Mouse (Mus musculus) thymus, postnatal 25 days (tissue): Measurements from ENCODE around the gene Ung.

Experiments used
- DNase-seq: peaks from one replicate; pipeline ENCODE4 v3.0.0; 2022

The Ung gene

GRCm38 (mm10) chr5:114130211-114130605 lies at the start of gene Ung:
Gene Ung, plus strand, starts transcription at chr5:114130386.
- peak; percentile 81 for DNase-seq

- DNase-seq: no peak
These were observed 44.7 kb upstream of the Ung start for GRCm38 (mm10) chr5:114085501-114085900.

- no peak for DNase-seq
These were observed 42.2 kb upstream of the Ung start for GRCm38 (mm10) chr5:114087875-114088480.

- DNase-seq: no peak
These were observed 39.7 kb upstream of the Ung start for GRCm38 (mm10) chr5:114090421-114091013.

GRCm38 (mm10) chr5:114091057-114091807 lies 39.0 kb upstream of the Ung start, which contains the start of gene Svop:
Gene Svop, minus strand, starts transcription at chr5:114091570.
- DNase-seq: peak; percentile 42

GRCm38 (mm10) chr5:114099709-114100389 lies 30.3 kb upstream of the Ung start:
- peak; percentile 95 for DNase-seq

GRCm38 (mm10) chr5:114100390-114101099 lies 29.6 kb upstream of the Ung start:
- no peak for DNase-seq

GRCm38 (mm10) chr5:114101873-114102272 lies 28.3 kb upstream of the Ung start:
- no peak for DNase-seq

GRCm38 (mm10) chr5:114102807-114103206 lies 27.4 kb upstream of the Ung start:
- no peak for DNase-seq

- no peak for DNase-seq
These were observed 23.7 kb upstream of the Ung start for GRCm38 (mm10) chr5:114106391-114106935.

- no peak for DNase-seq
These were observed 16.9 kb upstream of the Ung start for GRCm38 (mm10) chr5:114113334-114113733.

GRCm38 (mm10) chr5:114115030-114115429 lies 15.2 kb upstream of the Ung start:
- DNase-seq: no peak

- DNase-seq: no peak
These were observed 13.6 kb upstream of the Ung start for GRCm38 (mm10) chr5:114116586-114116985.

- DNase-seq: no peak
These were observed 10.4 kb upstream of the Ung start for GRCm38 (mm10) chr5:114119806-114120205.

GRCm38 (mm10) chr5:114126008-114126407 lies 4.2 kb upstream of the Ung start:
- DNase-seq: no peak

- DNase-seq: no peak
These were observed 3.5 kb upstream of the Ung start for GRCm38 (mm10) chr5:114126499-114127244.

- DNase-seq: peak; percentile 90
These were observed 2.5 kb upstream of the Ung start, which contains the start of gene Alkbh2 for GRCm38 (mm10) chr5:114127374-114128349. Gene Alkbh2, minus strand, starts transcription at chr5:114128218.

- no peak for DNase-seq
These were observed 506 bp upstream of the Ung start for GRCm38 (mm10) chr5:114129550-114130210.

GRCm38 (mm10) chr5:114130698-114131520 lies 723 bp downstream of the Ung start:
- DNase-seq: peak; percentile 94
